Mouse (Mus musculus) adrenal gland, postnatal 10 days (tissue): ENCODE measurements around the gene Fam78b. TPM values are rescaled to one million over a fixed set of nuclear protein-coding genes. Genes with fewer than 3 reads are reported as not detected.
A peak's percentile ranks its signal among the peaks of the same experiment; 100 is the strongest.

Source experiments
- DNase-seq: peaks from one replicate; pipeline ENCODE4 v3.0.0; 2021; ENCODE audit warnings: mixed read lengths
- long read RNA-seq, 2 experiments: library from polyadenylated mRNA; stranded (forward); transcript quantifications; one replicate each; pipeline ENCODE4 v2.0.0; 2021
- total RNA-seq, 2 experiments: library from RNA; stranded (reverse); gene quantifications; 2 replicates each; pipeline ENCODE4 v1.2.3; 2021

Gene Fam78b
- 1 to 10 TPM; 7.2 to 8.0 TPM for total RNA-seq
- long read RNA-seq, experiment 1, transcript Fam78b-202 (2 exons, 2,951 nt) = major isoform, 9 of 9 reads
- long read RNA-seq, experiment 1, partial matches to known transcripts = 0 of 9 reads
- long read RNA-seq, experiment 1, other reads (novel, unspliced or antisense) = 0 of 9 reads
- long read RNA-seq, experiment 2, full-length matches to known transcripts = 2 of 4 reads
- long read RNA-seq, experiment 2, partial matches to known transcripts = 0 of 4 reads
- long read RNA-seq, experiment 2, other reads (novel, unspliced or antisense) = 2 of 4 reads

DNA sequence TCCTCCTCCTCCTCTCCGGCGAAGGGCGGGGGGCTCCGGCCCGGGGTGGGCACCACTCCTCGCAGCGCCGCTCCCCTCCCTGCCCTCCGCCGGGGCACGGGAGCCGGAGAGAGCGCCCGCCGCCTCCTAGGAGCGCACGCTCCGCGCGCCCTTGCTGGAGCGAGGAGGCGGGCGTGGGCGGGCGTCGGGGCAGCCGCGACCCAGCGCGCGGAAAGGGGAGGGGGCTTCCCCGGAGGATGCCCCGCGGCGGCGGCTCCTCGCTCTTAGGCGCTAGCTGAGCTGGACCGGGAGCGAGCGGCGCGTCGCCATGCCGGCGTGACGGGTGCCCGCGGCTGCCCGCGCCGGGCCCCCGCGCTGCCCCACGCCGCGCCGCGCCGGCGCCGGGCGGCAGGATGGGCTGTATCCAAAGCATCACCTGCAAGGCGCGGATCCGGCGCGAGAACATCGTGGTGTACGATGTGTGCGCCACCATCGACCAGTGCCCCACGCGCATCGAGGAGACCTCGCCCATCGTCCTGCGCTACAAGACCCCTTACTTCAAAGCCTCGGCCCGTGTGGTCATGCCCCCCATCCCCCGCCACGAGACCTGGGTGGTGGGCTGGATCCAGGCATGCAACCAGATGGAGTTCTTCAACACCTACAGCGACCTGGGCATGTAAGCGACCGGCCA, at the start of gene Fam78b:
TSS of gene Fam78b (plus strand) at position 244 of the 670 bp plus-strand sequence.
- peak; percentile 38 for DNase-seq

DNA sequence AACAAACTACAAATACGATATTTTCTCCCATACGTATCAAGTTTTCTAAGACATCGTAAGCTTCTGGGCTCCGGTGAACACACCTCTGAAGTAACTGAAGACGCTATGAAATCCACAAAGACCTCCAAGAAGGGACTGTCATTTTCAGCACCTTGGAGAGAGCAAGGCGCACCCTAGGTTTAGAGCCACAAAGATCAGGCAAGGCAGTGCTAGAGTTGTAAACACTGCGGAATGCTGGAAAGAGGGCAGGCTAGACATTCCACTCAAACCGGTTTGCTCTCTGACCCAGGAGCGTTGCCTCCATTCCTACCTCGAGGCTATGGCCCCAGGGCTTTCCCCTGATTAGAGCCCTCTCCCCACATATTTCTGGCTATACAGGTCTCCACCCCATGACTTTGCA, 36.7 kb upstream of the Fam78b start:
- peak; percentile 70 for DNase-seq

DNA sequence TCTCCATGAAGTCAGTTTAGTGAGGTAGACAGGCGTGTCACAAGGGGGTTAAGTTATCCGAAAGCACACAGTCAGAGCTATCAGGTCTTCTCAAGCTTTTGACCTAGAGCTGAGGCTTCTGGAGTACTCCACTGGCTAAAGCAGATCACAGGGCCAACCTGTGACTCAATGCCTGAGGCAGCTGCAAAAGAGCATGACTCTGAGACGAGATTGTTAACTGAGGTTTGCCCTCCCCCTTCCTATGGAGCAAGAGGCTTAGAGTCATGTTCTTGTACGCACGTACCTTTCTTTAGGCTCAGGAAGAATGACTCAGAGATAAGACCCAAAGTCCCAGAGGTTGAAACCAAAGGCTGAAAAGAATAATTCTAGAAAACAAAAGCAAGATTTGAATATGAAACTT, 32.9 kb upstream of the Fam78b start:
- no peak for DNase-seq

- no peak for DNase-seq
Observed at GRCm38 (mm10) chr1:166973731-166974130, 27.5 kb upstream of the Fam78b start.

GRCm38 (mm10) chr1:166978611-166979010, 22.6 kb upstream of the Fam78b start:
- no peak for DNase-seq

GRCm38 (mm10) chr1:166994266-166994665, 7.0 kb upstream of the Fam78b start:
- DNase-seq = no peak

- DNase-seq = no peak
Observed at GRCm38 (mm10) chr1:166996250-166996649, 5.0 kb upstream of the Fam78b start.

DNA sequence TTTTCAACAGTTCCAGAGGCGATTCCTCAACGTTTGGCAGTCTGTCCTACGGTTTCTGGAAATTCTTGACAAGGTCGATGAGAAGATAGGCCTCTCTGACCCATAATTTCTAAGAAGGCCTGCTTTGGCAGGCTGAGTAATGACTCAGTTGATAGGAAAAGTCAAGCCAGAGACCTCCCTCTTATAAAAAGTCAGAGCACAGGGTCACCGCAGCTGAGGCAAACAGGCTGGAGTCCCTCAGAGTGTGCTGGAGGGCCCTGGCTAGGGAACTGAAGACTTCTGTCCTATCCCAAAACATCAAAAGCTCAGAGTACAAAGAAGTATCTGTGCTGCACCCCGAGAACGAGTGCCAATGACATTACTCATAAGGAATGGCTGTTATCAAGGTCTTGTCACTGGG, 4.4 kb upstream of the Fam78b start:
- DNase-seq = peak; percentile 52

DNA sequence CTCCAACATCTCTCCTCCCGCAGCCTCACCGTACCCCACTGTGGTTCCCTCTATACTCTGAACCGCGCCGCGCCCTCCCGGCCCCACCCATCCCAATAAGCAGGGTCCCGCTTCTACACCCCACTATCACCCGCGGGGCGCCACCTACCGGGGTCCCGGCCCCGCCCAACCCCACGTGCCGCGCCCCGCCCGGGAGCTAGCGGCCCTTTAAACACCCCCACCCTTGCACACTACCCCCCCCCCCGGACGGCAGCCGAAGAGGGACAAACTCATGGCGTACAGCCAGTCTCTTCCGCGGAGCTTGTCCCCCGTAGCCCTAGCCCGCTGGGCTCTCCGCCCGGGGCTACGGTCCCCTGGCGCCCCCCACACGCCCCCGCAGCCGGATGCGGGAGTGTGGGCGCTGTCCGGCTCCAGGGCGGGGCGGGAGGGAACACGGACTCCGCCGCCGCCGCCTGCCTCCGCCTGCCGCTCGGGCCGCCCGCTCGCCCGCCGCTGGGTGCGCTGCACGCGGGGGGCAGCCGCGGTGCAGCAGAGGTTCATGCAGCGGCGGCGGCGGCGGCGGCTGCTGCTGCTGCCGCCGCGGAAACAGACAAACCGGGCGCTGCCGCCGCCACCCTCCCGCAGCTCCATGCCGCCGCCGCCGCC, 566 bp upstream of the Fam78b start:
- peak; percentile 90 for DNase-seq

GRCm38 (mm10) chr1:167001844-167002485, 748 bp downstream of the Fam78b start:
- DNase-seq = peak; percentile 38

DNA sequence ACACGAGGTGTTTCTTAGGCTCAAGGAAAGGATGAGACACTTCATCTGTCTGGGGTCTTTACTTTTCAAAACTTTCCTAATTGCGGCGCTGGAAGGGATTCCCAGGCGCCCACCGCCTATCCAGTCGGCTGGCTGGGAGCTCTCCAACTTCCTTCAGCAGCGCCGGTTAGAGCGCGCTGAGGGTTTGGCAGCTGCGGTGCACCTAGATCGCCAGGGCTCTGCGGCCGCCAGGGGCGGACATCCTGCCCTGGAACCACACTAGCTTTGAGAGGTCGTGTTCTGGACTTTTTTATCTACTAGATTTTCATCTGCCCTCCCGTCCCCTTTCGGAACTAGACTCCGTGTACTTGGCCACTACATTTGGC, 1.3 kb downstream of the Fam78b start:
- DNase-seq = peak; percentile 77

DNA sequence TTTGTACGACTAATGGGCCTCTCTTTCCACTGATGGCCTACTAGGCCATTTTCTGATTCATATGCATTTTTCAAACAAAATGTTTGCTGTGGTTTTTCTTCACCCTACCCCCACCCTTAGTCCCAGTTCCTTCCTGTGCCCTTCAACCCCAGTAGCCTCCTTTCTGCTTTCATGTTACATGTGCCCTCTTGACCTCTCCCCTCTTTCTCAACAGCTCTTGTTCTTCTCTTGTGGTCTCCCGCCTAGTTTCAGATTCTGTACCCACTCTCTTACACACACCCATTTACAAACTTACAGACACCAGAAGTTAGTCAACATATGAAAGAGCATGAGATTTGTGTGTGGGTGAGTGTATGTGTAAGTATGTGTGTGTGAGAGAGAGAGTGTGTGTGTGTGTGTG, 3.4 kb downstream of the Fam78b start:
- no peak for DNase-seq

DNA sequence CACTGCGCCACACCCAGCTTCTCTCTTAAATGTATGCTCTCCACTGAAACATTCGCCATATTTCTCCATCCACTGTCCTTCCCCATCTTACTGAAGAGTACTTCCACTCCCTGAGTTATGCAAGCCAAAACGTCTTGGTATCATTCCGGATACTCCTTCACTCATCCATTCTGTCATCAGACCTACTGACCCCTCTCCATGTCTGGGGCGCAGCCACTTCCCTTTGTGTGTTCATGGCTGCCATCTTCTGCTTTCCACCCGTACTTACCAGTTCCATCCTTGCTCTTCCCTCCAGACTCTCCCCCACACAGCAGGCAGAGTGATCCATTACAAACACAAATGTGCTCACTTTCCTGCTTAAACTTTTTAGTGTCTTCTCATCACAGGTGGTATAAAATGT, 6.1 kb downstream of the Fam78b start:
- no peak for DNase-seq

DNA sequence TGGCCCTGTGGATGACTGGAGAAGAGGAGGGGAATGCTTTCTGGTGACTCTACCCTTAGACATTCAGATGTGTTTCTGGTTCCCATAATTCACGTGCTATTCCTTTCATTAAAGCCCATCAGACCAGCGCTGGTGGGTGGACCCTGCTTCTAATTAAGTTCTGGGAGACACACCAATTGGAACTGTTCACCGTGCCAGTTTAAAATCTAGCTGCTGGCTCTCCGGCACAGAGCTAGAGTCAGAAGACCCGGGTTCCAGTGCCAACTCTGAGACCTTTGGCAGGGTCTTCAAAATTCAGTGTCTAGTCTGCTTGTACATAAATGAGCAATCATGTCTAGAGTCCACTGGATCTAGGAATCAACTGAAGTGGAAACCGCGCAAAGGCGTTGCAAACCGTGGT, 9.0 kb downstream of the Fam78b start:
- DNase-seq = no peak

GRCm38 (mm10) chr1:167011301-167011700, 10.1 kb downstream of the Fam78b start:
- DNase-seq = no peak

GRCm38 (mm10) chr1:167012616-167013015, 11.4 kb downstream of the Fam78b start:
- no peak for DNase-seq

DNA sequence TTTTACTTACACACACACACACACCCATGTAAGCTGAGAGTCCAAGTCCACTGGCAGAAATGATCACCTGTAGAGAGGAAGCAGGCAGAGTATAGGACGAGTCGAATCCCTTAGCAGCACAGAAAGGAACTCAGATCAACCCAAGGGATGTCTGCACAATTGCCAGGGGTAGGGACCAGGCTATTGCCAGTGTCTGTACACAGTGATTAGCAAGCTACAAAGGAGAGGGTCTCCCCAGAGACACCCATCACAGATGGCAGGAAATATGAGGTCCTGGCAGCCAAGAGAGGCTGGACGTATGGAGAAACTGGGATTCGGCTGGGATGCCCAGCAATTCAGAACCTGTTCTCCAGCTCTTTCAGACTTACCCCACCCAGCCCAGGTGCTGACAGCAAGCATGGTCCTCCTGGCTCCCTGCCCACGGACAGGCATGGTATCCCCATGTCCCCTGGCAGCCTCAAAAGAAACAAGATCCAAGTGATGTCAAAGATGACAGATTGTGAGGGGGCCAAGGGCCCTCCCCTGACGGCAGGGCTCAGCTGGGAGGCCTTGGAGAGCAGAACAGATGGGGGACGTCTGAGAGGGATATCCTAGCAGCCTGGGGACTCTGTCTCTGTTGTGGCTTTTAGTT, 12.1 kb downstream of the Fam78b start:
- DNase-seq = peak; percentile 64

DNA sequence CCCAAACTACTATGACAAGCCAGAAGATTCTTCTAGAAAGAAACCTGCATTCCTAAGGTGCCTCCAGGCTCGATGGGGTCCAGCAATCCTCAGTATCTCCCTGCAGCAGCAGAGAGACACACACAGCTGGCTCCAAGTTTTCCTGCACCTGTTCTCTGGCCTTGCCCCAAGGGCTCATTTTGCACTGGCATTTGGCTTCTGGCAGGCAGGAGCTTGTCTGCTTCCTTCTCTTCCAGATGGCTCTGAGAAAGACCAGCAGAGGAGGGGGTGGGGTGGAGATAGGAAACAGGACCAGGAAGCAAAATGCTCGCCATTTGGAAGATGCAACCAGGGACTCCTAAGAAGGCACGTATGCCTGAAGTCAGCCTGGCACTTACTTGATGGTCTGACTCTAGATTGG, 15.1 kb downstream of the Fam78b start:
- DNase-seq = no peak

DNA sequence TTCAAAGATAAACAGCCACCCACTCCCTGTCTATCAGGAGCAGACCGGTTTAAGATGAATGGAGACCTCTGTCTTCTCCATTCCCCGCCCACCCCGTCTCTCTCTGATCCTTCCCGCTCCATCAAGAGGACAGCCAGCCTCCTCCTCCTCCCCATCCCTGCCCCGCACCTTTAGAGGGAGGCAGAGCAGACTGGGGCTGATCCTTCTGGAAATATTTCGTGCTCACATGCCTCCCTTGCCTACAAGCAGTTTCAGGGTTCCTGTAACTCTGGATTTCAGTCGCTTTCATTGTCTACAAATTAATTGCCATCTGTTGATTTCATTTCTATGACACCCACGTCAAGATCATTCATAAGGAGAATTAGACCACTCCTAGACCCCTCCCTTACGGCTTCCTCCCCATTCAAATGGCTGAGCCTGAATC, 20.8 kb downstream of the Fam78b start:
- no peak for DNase-seq

DNA sequence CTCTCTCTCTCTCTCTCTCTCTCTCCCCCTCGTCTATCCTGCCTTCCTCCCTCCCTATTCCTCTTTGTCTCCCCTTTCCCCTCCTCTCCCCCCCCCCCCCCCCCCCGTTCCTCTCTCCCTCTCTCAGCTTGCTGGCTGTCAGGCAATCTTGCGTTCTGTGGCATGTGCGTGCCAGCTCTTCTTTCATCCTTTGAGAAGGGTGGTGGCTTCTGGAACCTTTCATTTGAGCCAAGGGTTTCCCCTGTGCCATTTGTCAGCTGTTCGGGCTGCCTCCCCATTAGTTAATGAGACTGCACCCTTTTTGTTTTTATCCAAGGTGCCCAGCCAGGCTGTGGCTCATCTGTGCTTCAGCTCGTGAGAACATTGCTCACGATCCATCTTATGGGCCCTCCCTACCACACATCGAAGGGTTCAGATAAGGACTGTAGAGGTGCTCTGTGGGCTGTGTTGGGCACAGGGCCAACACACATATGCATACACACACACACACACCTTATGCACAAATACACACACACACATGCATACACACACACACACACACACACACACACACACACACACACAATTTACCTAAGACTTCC, 21.4 kb downstream of the Fam78b start:
- DNase-seq = no peak

DNA sequence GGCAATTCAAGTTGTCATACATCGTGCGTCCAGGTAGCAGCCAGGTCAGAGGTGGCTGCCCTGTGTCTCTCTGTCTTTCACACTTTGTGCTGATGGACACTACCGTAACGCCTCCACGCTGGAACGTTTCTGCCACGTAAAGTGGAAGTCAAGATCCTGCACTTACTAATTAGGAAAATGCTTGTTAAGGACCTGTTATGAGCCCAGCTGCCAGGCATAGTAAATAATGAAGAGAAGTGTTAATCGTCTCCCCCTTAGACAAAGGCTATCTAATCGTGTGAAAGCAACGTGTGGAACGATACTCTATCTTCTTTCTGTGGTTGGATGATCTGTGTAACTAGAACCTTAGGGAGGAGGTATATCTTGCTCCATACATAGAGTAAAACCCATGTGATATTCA, 22.6 kb downstream of the Fam78b start:
- no peak for DNase-seq

- DNase-seq = no peak
Observed at GRCm38 (mm10) chr1:167024961-167025360, 23.7 kb downstream of the Fam78b start.
